Mouse (Mus musculus) ES-Bruce4 (cell line): ENCODE data around the gene Snd1. TPM values are rescaled to one million over a fixed set of nuclear protein-coding genes. Genes with fewer than 3 reads are reported as not detected.

ENCODE experiments used
- H3K27ac ChIP-seq: 2 replicates; pipeline ENCODE4 v1.5.1; 2012; ENCODE audit warnings: low read length, inconsistent platforms; ENCODE audit not compliant: insufficient read depth
- H3K27me3 ChIP-seq: 2 replicates; pipeline ENCODE4 v1.6.1; 2012; ENCODE audit warnings: mild to moderate bottlenecking, low read length, inconsistent platforms; ENCODE audit not compliant: control insufficient read depth, poor library complexity, insufficient read depth, severe bottlenecking
- H3K36me3 ChIP-seq: 2 replicates; pipeline ENCODE4 v1.6.1; 2012; ENCODE audit warnings: inconsistent platforms, mild to moderate bottlenecking, low read length, moderate library complexity; ENCODE audit not compliant: control insufficient read depth, poor library complexity, insufficient read depth, severe bottlenecking
- H3K4me1 ChIP-seq: one replicate; pipeline ENCODE4 v1.8.1; 2011; ENCODE audit warnings: low read length; ENCODE audit not compliant: control insufficient read depth, insufficient read depth
- H3K4me3 ChIP-seq: 2 replicates; pipeline ENCODE4 v1.5.1; 2011; ENCODE audit warnings: low read depth, mild to moderate bottlenecking, low read length
- H3K9ac ChIP-seq: 2 replicates; pipeline ENCODE4 v1.6.1; 2012; ENCODE audit warnings: low read depth, mild to moderate bottlenecking, inconsistent platforms; ENCODE audit not compliant: poor library complexity, severe bottlenecking
- H3K9me3 ChIP-seq: replicated peaks from 2 replicates; pipeline ENCODE4 v1.6.1; 2012; ENCODE audit warnings: mild to moderate bottlenecking, low read length, inconsistent platforms; ENCODE audit not compliant: control insufficient read depth, poor library complexity, insufficient read depth, severe bottlenecking
- CTCF ChIP-seq: IDR thresholded peaks from one replicate; pipeline ENCODE4 v1.8.1; 2011; ENCODE audit warnings: low read depth, low read length
- EP300 ChIP-seq: IDR thresholded peaks from 2 replicates; pipeline ENCODE4 v1.6.1; 2011; ENCODE audit warnings: low read depth, low read length; ENCODE audit not compliant: insufficient read depth
- POLR2A ChIP-seq: IDR thresholded peaks from one replicate; pipeline ENCODE4 v1.8.1; 2011; ENCODE audit warnings: low read length; ENCODE audit not compliant: insufficient read depth
- polyA plus RNA-seq: library from polyadenylated mRNA; stranded (reverse); fragments of >200 nt; gene quantifications from 2 replicates; pipeline ENCODE4 v1.2.4, GENCODE M21; 2011; ENCODE audit warnings: low read depth; ENCODE audit not compliant: missing spikeins, insufficient read depth, insufficient read length

Gene Snd1
- polyA plus RNA-seq, 1 experiment, result 155 TPM

DNA sequence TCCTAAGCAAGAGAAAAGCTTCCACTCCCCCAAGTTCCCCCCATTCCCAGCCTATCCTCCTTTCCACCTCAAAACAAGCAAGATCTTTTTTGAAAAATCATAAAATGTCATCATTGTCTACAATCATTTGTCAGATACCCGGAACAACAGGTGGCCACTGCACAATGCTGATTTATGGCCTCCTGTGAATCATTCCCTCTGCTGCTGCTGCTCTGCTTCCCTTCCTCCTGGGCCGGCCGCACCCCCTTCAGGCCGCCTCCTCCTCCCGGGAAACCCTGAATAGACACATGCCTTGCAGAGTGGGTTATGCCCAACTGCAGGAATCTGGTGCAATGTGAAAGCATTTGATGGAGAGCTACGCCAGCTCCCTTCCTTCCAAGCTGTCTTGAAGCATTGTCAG lies 353.7 kb downstream of the Snd1 start:
- Histone ChIP-seq H3K36me3 (no peaks in the 10 kb centered on the region), H3K9me3 (no peaks in the 10 kb centered on the region), H3K9ac (no peak overlapping the region), H3K4me1 (peaks cover 2% of the 10 kb centered on the region), H3K4me3 (no peak overlapping the region), H3K27ac (no peak overlapping the region), H3K27me3 (peaks cover under 1% of the 10 kb centered on the region; the same call in 1 of the 2 replicates)
- TF ChIP-seq EP300 (no peak), CTCF (no peak), POLR2A (no peak)

DNA sequence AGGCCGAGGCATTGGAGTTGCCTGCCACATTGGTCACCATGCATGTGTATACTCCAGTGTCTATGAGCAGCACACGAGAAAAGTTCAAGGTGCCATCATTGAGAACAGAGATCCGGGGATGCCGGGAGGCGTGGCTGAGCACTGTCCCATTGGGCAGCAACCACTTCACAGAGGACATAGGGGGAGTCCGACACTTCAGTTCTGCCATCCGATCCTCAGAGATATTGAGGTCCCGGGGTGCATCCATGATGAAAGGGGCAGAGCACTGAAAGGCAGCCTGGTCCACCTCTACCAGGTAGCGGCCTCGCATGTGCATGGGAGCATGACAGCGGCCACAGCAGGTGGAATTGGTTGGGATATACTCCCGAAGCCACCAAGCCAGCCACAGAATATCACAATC lies 355.4 kb downstream of the Snd1 start:
- Histone ChIP-seq H3K27me3 (peaks cover 4% of the 10 kb centered on the region; the same call in 1 of the 2 replicates), H3K9ac (no peak overlapping the region), H3K4me3 (no peak overlapping the region), H3K27ac (no peak overlapping the region), H3K36me3 (no peaks in the 10 kb centered on the region), H3K4me1 (peaks cover 2% of the 10 kb centered on the region), H3K9me3 (no peaks in the 10 kb centered on the region)
- no peak for TF ChIP-seq EP300
- TF ChIP-seq POLR2A, result no peak
- no peak for TF ChIP-seq CTCF

- Histone ChIP-seq H3K9ac (peak within 1 kb of the TSS; percentile 55), H3K36me3 (no peaks in the 10 kb centered on the region), H3K4me3 (peak within 1 kb of the TSS; percentile 71), H3K27me3 (peaks cover 4% of the 10 kb centered on the region; the same call in 1 of the 2 replicates), H3K9me3 (no peaks in the 10 kb centered on the region), H3K27ac (no peak within 1 kb of the TSS), H3K4me1 (peaks cover 2% of the 10 kb centered on the region)
- TF ChIP-seq POLR2A (no peak), CTCF (no peak), EP300 (no peak)
Measured at GRCm38 (mm10) chr6:28831011-28831853, 356.3 kb downstream of the Snd1 start, which contains the start of gene Lrrc4. Lrrc4 (minus strand) TSS chr6:28831747.

GRCm38 (mm10) chr6:28831854-28832750 lies 357.2 kb downstream of the Snd1 start:
- Histone ChIP-seq H3K4me1 (peaks cover 2% of the 10 kb centered on the region), H3K36me3 (no peaks in the 10 kb centered on the region), H3K9ac (peak overlapping the region; percentile 55), H3K9me3 (no peaks in the 10 kb centered on the region), H3K27ac (no peak overlapping the region), H3K27me3 (peaks cover 4% of the 10 kb centered on the region; the same call in 1 of the 2 replicates), H3K4me3 (peak overlapping the region; percentile 71)
- TF ChIP-seq POLR2A (no peak), EP300 (no peak), CTCF (no peak)

GRCm38 (mm10) chr6:28832751-28833291 lies 357.9 kb downstream of the Snd1 start:
- peaks cover 4% of the 10 kb centered on the region; the same call in 1 of the 2 replicates for H3K27me3 ChIP-seq
- H3K4me1 ChIP-seq, result no peaks in the 10 kb centered on the region
- no peak overlapping the region for H3K27ac ChIP-seq
- peak overlapping the region; percentile 86 for H3K4me3 ChIP-seq
- H3K9ac ChIP-seq, result peak overlapping the region; percentile 55
- no peak for TF ChIP-seq EP300
- H3K9me3 ChIP-seq, result no peaks in the 10 kb centered on the region
- no peaks in the 10 kb centered on the region for H3K36me3 ChIP-seq
